Mouse (Mus musculus) ES-Bruce4 (cell line): Measurements from ENCODE around the gene Rassf5.

Experiments used
- CTCF ChIP-seq: IDR thresholded peaks from one replicate; pipeline ENCODE4 v1.8.1; 2011; ENCODE audit warnings: low read depth, low read length
- POLR2A ChIP-seq: IDR thresholded peaks from one replicate; pipeline ENCODE4 v1.8.1; 2011; ENCODE audit warnings: low read length; ENCODE audit not compliant: insufficient read depth

DNA sequence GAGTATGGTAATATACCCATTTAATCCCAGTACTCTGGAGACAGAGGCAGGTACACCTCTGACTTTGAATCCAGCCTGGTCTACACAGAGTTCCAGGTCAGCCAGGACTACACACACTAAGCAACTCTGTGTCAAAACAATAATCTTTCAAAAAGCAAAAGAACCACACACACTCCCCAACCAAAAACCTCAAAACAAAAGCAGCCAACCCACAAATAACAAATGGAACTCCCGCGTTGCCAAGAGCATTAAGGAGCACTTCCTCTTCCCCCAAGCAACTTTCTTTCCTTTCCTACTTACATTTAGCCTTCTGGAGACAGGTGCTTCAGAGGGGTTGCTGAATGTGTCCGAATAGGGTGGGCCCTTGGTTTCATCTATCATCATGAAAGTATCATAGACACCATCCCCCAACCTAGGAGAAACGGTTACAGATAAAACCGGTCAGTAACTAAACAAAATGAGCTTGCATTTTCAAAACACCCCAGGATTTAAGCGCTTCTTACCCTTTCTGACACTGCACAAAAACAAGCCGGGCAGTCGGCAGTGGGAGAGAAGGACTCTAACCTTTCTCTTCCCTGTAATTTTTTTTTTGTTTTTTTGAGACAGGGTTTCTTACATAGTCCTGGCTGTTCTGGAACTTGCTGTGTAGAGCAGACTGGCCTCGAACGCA lies 109.0 kb downstream of the Rassf5 start:
- TF ChIP-seq CTCF: no peak
- no peak for TF ChIP-seq POLR2A
